In genomic region chr8:92380571-92380970, GRCm38 (mm10) we compare ENCODE assay signal across 9 mouse cellular contexts. TPM values are rescaled to one million over a fixed set of nuclear protein-coding genes. Genes with fewer than 3 reads are reported as not detected.
A peak's percentile ranks its signal among the peaks of the same experiment; 100 is the strongest.
DNase-seq lines count a peak whose midpoint lies in the region; TF ChIP-seq lines count a peak whose summit lies in the region.
"Had no signal": no experiment of that assay in that cellular context is flagged by ENCODE, and none has a peak within 500 bp of the region (broad histone marks: within the 10 kb centered on the region; RNA-seq: fewer than 3 reads in every experiment).

No protein-coding gene starts in this region.

- intact Hi-C loops in left cerebral cortex, adult 2 months (cut with DNase I): no loop called here
- intact Hi-C loops in left cerebral cortex, postnatal 14 days (cut with DNase I): no loop called here

- DNase-seq in frontal cortex, postnatal 36 days (ENCODE audit: low spot score in 2 of 2): peak; percentile 6
- no peak for DNase-seq in frontal cortex, postnatal 10 days (ENCODE audit: low spot score in 2 of 2)
- no peak for DNase-seq in left cerebral cortex, adult 2 months (ENCODE audit: extremely low spot score in 1 of 2, low spot score in 2 of 2)
- no peak for DNase-seq in left cerebral cortex, postnatal 14 days (ENCODE audit: low spot score in 2 of 2)
- peak; percentile 46 for DNase-seq in MN1 (ENCODE audit: low spot score)
- DNase-seq in lung, postnatal 14 days: peak; percentile 27
- DNase-seq in gastrocnemius, postnatal 4 days (ENCODE audit: low spot score in 2 of 2): no peak
- no peak for DNase-seq in ovary, adult 18-20 months (ENCODE audit: low spot score)

- peak; percentile 54 for TF ChIP-seq CTCF in left cerebral cortex, adult 2 months (IDR thresholded peaks at IDR 0.05)

- H3K27ac ChIP-seq in left cerebral cortex, adult 2 months: no peak overlapping the region
- H3K27ac ChIP-seq: hindbrain, embryonic 15.5 days had no signal

- no peak overlapping the region for H3K4me3 ChIP-seq in left cerebral cortex, adult 2 months
- H3K4me3 ChIP-seq: hindbrain, embryonic 15.5 days had no signal

RNA-seq across cellular contexts. Expression of gene Irx5, which starts 23.1 kb away (rescaled TPM):
- total RNA-seq in left cerebral cortex, adult 2 months (2021): under 1 TPM in 1 of 2 experiments, not detected in 1; 0.14 TPM
- total RNA-seq in left cerebral cortex, postnatal 14 days (2021): not detected
- total RNA-seq in gastrocnemius, postnatal 4 days (2021): 1 to 10 TPM in 1 of 2 experiments, under 1 TPM in 1; 0.49 to 1.0 TPM

Comparison
In these comparisons a context has a peak if more than half of its experiments do, and no peak if none do; other contexts are left out.
1. DNase-seq: peak in frontal cortex, postnatal 36 days (2 of 2), MN1 (single experiment) and lung, postnatal 14 days (single experiment); none in frontal cortex, postnatal 10 days (0 of 2), left cerebral cortex, adult 2 months (0 of 2), left cerebral cortex, postnatal 14 days (0 of 2), gastrocnemius, postnatal 4 days (0 of 2) and ovary, adult 18-20 months (single experiment).